Mouse (Mus musculus): ENCODE measurements around the gene Coro1c.
A peak's percentile ranks its signal among the peaks of the same experiment; 100 is the strongest.
"Not testable (repeated sequence)": the region's sequence is repeated elsewhere in the genome, so short reads cannot be mapped to it uniquely, and the experiment has no call there.

The Coro1c gene

DNA sequence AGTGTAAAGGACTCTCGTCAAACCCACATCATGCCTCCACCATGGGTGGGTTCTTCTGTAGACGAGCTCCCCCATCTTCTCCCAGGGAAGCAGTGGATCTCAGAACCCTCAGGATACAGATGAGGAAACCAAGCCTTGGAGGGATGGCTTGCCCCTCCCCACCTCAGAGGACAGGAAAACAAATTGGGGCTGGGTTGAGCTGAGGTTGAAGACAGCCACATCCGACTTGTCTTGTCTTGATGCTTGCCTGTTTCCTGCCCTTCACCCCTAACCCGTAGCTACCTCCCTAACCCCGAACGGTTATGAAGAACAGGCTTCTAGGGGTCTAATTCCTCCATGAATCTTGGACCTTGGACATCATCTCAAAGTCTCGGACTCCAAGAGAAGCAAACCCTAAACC lies 83.0 kb downstream of the Coro1c start:
- no peak for DNase-seq

DNA sequence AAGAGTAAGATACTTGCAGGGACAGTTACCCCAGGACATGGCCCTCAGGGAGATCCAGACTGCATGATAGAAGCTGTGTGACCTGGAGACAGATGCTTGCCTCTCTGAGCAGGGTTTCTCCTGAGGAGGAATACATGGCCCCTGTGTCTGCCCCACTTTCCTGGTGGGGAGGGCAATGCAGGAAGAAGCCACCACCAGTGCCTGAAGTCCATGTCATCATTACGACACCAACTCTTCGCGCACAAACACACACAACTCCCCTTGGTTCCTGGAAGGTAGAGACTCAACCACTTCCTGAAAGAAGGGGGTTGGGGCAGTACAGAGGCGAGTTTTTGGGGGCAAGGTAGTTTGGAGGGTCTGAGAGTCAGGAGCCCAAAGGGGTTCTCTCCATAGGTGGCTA lies 84.3 kb downstream of the Coro1c start:
- no peak for DNase-seq

DNA sequence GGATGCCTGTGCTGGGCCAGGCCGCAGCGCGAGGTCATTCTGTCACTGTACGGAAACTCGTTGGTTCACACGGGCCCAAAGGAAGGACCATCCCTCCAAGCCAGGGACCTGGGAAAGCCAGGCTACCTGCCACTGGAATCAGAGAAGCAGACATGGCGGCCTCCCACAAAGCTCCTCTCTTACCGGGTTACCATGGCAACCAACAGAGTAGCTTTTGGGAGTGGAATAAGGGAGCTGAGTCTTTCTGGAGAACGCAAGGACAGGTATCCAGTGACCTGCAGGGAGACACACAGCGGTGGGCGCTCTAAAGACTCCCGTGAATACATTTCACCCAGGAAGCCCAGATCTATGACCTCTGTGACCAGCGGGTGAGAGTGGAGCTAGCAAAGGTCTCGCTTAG lies 90.0 kb downstream of the Coro1c start:
- no peak for DNase-seq

DNA sequence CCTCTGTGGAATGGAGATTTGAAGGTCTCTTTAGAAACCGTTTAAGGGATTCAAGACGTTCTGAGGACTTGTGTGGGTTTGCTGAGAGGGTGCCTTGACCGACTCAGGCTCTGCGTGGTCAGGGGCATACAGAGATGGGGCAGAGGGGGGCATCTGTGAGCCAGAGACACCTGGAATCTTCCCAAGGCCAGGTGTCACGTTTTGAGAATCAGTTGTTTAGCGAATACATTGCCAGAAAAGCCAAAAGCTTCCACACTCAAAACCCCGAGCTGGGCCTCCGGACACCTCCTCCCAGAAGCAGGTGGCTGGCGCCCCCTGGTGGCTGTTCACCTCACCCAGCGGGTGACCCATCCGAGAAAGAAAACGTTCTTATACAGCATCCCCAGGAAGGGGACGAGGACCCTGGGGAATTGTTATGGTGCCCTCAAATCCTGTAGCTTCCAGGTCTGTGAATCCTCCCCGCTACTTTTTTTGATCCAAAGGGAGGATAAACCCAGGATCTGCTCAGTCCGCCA lies 92.9 kb downstream of the Coro1c start:
- peak; percentile 77 for DNase-seq

DNA sequence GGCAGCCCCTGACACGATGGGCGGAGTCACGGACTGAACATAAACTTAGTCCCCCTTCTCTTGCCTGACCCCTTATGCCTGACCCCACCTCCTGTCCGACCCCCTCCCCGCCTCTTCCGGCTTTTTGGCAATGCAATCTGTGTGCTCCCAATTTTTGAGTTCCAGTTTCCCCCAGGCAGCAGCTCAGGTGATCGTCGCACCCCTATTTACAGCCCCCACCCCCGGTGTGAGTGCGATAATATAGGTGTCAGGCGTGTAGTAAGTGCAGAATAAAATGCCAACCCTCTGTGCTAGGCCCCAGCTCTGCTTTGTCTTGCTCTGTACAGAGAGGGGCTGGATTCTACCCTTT lies 93.5 kb downstream of the Coro1c start:
- DNase-seq = no peak

DNA sequence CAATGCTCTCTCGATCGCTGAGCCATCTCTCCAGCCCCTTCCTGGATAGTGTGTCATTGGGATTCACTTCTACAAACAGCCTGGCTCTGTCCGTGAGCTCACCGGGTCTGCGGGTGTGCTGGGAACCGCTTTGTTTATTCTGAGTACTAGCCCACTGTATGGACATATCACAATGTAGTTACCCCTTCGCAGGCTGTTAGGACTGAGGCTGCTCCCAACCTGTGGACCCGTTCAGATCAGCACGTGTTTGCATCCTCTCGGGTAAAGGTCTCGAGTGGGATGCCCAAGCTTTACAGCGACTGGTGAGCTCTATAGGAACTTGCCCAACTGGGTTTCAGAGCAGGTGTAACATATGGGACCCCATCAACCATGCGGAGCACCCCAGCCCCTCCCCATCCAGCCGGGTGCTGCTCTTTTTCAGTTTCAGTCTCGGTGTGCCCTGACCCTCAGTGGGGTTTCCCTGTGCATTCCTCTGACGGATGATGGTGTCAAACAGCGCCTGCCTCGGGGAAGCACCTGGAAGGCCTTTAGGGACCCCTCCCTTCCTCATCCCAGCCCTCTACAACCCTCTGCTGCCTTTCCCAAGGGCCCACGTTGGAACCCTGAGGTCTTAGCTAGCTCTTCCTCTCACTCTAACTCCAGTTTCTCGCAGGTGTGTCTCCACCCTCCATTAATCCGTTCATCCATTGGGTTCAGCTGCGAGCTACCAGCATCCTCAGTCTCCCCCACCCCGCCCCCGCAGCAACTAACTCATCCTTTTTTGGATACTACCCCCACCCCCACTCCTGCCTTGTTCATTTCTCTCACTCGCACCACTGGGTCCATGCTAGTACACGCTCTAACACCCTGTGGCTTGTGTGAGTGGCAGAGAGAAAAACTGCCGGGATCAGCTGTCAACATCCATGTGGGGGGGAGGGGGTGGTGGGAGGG lies 94.2 kb downstream of the Coro1c start:
- no peak for DNase-seq

DNA sequence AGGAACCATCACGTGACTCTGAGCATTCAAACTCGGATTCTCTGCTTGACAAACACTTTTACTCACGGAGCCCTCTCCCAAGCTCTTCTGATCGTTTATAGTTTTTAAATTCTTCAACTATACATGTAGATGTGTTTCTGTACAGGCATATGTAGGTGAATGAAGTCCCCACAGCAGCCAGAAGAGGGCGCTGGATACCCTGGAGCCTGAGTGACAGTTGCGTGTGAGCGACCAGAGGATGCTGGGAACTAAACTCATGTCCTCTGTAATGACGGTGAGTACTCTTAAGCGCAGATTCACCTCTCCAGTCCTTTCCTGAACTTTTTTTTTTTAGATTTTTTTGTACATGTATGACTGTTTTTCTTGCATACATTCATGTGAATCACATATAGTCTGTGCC lies 95.0 kb downstream of the Coro1c start:
- DNase-seq = no peak

DNA sequence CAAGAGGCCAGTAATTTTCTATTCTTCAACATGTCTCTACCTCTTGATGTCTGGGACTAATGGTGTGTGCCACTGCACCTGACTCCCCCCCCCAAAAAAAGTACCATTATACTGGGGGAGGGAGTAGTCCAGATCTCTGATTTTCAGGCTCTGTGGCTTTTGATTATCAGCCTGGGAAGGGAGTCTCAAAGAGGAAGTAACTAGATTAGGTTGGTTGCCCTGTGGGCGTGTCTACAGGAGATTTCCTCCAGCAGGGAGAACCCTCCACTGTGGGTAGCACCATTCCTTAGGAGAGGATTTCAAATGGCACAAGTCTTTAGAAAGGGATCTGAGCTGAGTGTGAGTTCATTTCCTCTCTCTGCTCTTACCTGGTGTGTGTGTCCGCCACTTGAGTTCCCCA lies 95.9 kb downstream of the Coro1c start:
- DNase-seq = no peak

DNA sequence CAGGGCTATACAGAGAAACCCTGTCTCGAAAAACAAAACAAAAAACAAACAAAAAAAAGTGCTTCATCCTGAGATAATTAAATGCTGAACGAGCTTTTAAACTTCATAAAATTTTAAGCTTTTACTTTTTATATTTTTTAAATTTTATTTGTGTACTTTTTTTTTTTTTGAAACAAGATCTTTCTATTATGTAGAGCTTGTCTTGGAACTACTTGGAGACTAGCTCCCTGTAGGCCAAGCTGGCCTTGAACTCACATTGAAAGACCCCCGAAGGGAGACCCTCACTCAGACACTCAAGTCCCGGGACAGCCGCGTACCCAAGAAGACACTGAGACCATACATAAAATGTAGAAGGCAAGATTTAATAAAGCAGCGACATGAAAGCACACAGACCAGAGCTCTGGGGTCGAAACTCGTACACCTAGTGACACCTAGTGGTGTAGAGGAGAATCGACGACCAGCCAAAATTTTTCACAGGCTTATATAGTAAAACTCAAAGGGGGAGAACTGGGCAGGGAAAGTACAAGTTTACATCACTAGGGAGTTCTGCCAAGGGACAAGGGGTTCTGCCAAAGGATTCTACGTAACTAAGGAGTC lies 96.6 kb downstream of the Coro1c start:
- not testable (repeated sequence) for DNase-seq

DNA sequence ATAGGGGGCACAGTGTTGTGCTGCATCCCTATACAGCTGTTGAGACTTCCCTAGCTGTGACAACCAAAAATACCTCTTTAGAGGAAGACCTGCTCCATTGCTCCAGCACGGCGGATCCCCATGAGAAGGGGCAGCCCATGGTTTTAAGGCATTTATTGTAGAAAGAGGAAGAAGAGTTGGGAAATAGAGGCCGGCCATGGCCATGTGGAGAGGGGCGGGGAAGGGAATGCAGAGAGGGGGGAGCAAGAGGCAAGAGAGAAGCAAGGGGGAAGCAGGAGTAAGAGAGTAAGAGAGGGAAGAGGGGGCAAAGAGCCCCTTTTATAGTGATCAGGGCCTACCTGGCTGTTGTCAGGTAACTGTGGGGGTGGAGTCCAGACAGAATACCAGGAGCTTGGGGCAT lies 98.4 kb downstream of the Coro1c start:
- DNase-seq = no peak

DNA sequence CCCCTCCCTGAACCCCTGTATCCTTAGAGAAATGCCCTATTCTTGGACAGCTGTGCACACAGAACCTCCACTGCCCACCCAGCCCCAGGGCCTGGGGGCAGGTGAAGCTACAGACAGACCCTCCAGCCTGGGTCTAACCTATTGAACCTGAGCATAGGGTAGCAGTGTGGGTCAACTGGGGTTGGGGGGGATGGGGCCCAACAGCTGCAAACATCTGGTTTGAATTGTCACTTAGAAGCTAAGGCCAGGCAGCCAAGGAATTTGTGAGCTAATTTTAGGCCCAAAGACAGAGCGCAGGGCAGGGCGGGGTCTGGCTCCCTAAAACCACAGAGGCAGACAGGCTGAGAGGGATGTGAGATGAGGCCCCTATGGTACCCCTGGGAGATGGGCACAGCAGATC lies 100.4 kb downstream of the Coro1c start:
- no peak for DNase-seq

DNA sequence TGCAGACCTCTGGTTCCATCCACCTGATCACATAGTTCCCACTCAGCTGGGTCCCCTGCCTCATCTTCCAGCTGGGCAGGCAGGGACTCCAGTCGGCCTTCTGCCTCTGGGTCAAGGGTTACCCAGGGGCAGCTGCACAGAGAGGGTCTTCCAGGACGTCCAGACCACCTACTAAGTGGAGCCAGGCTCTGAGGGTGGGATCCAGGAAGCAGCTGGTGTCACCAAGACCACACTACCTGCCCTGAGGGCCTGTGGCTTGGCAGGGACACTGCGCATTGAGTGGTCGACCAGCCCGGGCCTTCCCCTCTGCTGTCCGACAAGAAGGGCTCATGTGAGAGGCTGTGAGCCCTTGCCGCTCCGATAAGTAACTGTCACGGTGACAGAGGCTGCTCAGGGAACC lies 100.8 kb downstream of the Coro1c start:
- no peak for DNase-seq

DNA sequence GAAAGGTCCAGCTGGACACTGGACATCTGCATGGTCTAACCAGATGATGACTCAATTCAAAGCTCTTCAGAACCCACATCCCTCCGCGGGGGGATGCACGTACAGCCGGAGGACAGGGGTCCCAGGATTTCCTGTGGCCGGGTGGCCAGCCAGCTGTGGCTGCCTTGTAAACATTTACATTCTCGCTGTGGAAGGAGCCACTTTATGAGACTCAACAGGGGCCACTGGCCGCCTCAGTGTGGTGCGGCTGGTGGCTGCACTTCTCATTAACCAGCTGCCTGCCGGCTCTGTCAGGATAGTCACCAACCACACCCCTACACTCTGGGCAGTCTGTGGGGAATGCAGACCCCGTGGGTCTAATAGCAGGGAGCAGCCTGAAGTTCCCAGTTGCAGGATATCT lies 102.1 kb downstream of the Coro1c start:
- no peak for DNase-seq

DNA sequence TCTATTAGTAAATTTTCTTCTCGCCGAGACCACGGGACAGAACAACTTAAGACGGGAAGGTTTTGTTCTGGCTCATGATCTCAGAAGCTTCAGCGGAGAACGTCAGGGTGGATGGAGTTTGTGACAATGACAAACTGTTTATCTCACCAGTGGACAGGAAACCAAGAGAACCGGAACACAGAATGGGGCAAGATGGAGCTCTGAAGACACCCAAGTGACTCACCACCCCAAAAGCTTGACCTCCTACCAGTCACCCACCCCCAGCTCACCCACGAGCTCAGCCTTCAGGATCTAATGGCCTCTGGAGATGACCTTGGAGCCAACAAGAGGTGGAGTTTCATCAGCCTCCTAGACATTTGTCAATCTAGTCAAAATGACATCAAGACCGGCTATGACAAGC lies 103.3 kb downstream of the Coro1c start:
- no peak for DNase-seq

DNA sequence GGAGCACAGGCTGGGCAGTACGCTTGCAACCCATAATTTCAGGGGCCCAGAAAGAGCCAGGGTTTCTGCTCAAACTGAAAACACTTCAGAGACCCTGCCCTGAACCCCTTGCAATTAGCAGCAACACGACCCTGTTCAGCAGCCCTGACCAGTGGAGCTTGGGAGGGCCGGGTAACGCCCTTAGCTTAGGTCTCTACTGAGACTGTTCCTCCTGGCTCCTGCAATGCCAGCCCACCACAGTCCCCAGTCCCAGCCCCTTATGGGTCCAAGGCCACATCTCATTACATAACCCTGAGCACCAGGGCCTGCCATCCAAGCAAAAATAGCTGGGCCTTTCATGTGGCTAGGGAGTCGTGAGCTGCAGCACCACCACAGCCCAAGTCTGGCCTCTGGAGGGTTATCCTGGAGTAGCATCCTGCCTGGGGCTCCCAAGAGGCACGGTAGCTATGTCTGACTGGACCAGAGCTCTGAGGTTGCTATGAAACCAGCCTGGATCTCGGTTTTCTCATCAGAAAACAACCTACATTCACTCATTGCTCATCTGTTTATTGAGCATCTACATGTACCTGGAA lies 104.1 kb downstream of the Coro1c start:
- DNase-seq = no peak

DNA sequence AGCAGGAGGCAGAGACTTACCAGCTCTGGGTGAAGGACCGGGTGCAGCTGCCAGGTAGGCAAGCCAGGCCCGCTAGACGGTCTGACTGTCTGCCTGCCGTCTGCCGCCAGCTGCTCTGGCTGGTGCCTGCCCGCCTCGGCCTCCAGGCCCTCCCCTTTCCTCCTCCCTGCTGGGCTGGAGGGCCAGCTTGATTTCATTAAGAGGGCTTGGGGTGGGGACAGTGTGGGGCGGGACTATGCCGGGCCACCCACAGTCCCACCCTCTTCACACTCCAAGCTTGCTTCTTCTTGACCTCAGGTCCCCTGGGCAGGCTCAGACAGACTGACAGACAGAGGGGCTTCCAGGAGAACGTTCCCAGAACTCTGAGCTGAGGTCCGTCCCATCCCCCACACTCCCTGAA lies 108.3 kb downstream of the Coro1c start, which contains the start of gene Tmem119:
Gene Tmem119, minus strand, starts transcription at position 237 of the 400 bp plus-strand sequence.
- DNase-seq = peak; percentile 38

DNA sequence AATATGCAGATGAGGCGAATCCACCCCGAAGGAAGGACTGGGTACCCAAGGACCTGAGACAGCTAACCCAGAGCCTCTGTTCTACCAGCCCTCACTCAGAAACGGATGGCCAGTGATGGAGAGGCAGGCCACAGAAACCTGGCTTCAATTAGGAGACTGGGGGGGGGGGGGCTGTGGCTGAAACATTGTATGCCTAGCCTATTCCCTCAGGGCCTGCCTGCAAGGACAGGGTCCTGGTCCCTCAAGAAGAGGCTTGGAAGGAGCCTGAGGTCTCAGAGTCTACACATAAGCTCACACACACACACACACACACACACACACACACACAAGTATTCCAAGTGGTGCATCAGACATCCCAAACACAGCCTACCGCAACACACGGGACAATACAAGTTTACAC lies 108.9 kb downstream of the Coro1c start:
- DNase-seq = no peak

DNA sequence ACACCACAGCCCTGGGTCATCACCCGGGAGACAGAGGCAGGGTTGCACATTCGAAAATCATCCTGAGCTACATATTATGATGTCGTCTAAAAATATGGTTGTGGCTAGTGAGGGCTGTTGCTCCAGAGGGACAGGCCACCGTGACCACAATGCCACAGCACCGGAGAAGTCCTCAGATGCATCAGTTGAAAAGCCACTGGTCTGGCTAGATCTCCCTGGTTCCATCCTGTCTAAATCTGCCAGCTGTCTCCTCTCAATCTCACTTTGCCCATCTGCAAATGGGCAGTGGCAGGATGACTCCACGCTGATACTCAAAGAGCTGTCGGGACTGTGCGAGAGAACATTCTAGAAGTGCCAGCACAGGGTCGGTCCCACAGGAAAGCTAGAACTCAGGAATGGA lies 110.0 kb downstream of the Coro1c start:
- DNase-seq = no peak

DNA sequence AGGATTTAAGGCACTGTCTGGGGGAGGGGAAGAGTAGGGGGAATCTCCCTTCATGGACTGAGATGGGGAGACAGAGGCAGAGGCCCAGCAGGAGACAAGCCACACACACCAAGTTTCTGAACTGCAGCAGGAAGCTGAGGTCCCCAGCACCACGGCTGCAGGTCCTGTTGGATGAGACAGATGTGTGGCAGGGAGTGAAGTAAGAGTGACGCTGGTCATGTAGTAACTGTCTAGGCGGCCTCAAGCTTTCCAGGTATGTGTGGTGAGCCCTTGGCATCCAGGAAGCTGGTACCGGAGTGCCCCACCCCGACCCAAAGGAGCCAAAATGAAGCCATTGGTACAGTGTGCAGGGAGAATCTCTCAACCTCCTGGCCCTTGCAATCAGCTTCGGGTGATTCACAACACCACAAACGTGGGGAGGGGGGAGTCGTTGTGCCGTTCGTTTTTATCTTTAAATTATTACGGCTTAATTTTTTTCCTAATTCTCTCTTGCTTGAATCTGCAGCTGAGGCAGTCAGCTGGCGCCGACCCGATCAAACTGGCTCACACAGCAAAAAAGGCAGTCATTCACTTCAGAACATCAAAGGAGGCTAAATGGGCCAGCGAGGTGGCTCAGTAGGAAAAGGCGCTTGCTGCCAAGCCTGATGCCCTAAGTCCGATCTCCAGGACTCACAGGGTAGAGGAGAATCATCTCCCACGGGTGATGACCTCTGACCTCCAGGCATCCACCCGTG lies 111.2 kb downstream of the Coro1c start:
- no peak for DNase-seq

DNA sequence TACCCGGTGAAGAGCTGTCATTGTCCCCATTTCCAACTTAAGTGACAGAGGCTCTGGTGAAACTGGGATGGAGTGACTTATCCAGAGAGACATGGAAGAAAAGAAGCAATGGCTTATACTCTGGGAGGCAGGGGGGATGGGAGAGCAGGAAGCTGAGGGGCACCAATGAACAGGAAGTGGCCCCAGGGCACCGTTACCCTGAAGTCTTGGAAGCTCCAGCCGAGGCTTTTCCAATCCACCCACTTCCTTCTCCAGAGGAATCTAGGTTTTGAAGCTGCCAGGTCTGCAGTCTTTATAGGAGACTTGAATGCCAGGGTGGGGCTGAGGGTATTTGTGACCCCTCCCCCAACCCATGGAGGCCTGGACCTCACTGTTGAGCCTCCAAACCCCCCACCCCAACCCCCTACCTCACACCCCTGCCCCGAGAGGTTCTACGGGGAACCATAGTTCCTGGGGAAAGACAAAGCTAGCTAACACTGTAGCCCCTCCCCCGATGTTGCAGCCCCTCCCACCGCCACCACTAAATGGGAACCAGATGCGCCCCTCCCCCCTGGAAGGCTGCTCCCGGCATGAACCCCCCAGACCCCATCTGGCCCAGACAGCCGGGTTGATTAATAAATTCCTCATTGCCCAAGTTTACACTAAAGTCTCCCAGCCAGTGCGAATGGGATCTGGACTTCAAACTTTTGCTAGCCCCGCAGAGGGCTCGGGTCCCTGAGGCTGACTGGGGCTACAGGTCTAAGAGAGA lies 112.0 kb downstream of the Coro1c start:
- DNase-seq = no peak

Measured in right cerebral cortex, postnatal 14 days (tissue).